Mouse (Mus musculus): Measurements from ENCODE around the gene Porcn.
A peak's percentile ranks its signal among the peaks of the same experiment; 100 is the strongest.

Gene Porcn

DNA sequence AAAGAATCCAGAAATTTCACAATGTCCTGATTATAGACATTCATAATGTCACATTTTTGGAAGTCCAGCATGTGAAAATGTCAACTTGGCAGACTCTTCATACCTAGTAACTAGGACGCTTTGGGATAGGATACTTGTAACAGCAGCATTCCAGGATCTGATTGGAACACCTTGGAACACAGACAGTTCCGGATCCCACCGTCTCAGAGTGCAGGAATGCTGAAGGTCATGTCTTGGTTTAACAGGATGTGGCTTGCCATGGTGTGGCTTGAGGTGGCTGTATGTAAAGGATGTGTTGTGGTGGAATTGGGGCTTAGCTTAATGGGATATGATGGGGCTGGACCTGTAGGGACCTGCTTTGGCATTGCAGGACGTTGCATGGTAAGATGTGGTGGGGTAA is 1.2 kb downstream of the Porcn start:
- no peak for DNase-seq

DNA sequence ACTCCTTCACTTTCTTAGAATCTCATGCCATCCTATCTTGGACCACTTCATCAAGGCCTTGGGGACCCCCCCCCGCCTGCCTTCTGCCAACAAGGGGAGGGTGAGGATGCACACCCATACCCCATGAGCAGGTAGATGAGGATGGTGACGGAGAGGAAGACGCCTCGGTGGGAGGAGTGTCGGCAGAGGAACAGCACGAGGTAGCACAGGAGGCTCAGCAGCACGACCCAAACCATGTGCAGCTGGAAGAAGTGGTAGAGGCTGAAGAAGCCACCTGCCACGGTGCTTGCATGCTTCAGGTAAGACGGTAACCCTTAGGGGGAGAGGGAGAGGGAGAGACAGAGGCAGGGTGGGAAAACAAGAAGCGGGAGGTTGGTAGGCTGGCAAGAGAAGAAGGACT is 2.2 kb downstream of the Porcn start:
- no peak for DNase-seq

DNA sequence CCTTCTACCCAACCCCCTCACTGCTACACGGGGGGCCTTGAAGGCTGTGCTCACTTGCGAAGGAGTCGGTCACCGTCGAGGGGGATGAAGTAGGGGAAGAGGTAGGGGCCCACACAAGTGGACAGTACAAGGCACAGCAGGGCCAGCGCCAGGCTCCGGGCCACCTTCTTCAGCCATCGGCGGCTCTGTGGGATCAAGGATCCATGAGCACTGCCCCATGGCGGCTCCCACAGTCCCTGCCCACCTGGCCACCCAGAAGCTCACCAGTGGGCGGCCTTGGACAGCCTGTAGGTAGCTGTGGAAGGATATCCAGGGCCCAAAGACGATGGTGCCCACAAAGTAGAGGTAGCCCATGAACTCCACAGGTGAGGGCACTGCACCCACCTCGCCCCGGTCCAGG is 3.2 kb downstream of the Porcn start:
- DNase-seq: no peak

DNA sequence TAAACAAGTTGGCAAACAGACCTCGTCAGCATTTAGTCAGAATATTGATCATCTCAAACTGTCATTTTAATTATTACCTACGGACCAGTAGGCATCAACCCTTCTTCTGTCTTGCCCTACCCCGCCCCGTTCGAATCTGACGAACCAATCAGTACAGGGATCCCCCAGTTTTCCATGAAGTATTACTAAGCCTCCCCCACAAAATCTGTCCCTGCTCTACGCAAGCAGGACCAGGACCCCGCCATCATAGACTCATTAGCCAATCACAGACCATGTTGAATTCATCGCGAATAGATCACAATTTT is 13.0 kb downstream of the Porcn start, which contains the start of gene Ebp:
Ebp (minus strand) TSS at position 94 of the 305 bp plus-strand sequence.
- DNase-seq: peak; percentile 20

DNA sequence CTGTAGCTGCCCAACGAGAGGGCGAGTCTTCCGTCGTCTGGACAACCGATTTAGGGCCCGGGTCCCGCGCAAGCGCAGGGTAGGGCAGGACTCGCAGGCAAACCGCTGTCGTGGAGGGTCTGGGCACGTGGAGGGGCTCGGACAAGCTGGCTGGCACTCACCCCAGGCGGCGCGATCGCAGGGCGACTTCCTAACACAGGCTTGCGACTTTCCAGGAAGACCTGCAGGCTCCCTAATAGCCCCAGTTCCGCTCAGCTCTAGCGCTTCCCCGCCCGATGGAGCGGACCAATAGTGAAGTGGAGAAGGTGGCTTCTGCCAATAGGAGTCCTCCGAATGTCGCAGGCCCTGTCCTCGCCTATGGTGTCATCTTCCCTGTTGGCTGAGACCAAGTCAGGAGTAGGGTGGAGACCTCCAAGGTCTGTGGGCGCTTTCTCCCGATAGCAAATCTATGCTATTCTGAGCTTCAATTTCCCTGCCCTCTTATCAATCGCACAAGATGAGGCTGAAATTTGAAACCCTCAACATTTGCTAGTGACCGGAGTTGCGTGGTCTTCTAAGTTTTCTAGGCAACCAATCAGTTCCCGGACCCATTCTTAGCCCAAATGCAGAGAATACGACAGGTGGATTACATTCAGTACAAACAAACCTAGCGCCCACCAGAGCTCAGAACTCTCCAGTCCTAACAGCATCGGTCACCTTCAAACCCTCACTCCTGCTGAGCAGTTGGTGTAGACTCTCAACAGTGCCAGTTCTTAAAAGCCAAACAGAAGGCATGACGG is 13.5 kb downstream of the Porcn start:
- peak; percentile 85 for DNase-seq

DNA sequence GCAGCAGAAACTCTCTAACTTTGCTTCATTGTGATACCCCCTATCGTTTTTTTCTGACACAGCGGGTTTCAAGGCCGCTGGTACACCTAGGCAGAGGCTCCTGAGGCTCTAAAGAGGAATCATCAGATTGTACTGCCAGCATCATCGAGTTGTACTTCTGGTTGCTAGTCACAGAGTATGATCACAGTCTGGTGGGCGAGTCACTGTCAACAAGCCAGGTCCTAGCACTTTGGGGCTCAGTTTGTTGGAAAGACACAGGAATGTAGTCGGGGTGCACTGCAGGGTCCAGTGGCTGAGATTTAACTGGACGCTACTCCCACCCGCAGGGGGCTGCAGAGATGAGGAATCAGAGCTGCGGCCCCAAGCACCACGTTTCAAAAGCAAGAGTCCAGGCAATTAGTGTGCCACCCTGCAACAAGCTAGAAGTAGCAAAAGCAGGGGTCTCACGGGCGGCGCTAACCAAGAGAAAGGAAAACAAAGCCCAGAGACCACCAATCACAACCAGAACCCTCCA is 14.1 kb downstream of the Porcn start:
- peak; percentile 9 for DNase-seq

DNA sequence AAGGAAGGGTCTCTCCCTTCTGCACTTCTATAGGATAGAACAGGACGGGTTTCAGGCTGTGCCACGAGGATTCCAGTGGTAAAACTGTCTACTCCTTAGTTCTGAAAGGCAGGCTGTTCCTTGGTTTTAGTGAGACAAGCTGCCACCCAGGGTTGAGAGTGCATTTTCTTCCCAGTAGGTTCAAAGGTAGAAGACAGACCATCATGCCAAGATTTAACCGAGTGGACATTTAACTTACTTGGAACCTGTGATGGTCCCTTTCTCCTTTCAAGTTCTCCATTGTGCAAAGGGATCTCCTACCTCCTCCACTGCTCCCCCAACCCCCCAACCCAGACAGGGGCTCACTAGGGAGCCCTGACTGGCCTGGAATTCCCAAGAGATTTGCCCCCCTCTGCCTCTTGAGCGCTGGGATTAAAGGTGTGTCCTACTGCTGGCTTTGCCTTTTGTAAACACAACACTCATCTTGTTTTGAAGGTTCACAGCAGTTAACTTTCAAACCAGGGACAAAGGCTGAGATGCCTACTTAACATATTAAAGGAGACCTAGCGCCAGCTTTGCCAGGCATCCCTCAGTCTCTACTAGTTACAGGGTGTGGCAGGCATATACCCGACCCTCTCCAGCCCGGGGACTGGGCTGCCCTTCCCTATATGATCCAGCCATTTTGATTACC is 23.3 kb downstream of the Porcn start:
- DNase-seq: peak; percentile 70

DNA sequence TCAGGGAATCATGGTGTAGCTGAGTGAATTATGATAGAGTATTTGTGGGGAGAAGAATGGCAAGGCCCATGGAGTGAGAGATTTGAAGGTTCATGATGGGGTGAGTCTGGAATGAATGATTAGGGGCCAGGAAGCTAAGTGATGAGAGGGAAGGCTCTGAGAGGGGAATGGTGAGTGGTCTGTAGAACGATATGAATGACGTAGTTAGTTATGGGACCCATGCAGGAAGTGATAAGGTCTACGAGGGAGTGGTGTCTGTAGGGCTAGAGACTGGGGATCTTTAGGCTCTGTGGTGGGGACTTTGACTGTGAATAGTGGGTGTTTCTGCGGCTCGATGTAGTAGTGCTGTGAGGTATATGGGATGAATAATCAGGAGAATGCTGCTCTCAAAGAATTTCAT is 26.7 kb downstream of the Porcn start:
- no peak for DNase-seq

DNA sequence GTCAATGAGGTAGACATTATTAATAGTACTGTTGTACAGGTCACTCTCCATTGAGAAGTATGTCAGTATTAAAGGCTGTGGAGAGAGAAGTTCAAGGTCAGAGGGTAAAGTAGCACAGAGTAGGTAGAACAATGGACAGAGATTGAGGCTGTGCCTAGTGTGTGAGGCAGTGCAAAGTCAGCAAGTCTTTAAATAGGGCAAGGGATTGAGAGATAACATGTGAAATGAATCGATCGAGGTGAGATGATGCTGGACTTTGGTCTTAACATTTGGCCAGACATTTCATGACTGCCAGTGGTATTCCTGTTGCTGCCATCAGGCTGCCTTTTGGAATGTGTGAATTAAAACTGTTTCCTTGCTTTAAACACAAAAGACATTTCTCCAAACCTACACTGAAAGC is 27.5 kb downstream of the Porcn start:
- DNase-seq: no peak

DNA sequence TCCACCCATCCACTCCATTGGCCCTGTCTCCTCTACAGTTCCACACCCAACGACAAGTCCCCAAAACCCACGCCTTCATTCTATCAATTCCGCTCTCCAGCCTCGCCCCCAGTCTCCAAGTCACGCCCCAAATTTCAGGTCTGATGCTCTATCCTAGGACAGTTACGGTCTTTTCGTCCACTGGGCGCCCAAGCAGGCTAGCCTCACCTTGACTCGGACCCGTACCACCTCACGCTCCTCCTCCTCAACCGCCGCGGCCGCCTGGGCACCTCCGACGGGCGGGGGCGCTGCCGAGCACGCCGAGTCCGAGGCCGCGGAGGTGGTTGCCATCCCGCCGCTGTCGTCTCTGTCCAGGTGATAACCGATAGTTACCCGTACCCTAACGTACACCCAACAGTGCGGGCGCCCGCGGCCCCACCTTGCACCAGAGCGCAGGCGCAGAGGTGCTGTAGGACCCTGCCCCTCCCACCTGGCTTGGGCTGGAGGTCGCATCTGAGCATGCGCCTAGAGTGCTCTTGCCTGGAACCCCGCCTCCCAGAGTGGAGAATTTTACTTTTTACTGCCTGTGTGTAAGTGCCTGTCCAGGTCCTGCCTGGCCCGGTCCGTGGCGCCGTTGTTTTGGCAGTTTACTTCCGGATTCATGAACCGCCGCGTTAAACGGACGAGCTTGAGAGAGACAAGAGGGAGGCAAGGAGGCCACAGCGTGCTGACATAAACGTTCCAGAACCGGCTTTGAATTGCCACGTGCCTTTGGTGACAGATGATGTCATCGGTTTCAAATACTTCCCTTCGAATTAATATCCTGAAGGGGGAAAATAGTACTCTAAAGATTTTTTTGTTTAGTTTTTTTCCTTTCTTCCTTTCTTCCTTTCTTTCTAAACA is 30.6 kb downstream of the Porcn start, which contains the start of gene Tbc1d25:
Tbc1d25 (minus strand) TSS at position 678 of the 882 bp plus-strand sequence.
- DNase-seq: peak; percentile 94

DNA sequence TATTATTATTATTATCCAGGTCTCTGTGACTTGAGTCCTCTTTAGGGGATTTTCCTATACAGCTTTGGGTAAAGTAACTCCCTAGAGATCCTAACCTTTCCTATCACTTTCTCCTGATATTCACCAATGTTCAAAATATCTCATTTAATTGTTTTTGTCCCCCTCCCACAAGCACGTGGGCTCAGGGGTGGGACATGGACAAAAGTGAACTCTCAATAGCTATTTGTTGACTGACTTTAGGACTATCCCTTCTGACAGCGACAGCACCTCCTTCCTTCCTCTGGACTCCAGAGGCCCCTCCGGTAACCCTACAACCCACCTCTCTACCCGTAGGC is 31.2 kb downstream of the Porcn start:
- no peak for DNase-seq

DNA sequence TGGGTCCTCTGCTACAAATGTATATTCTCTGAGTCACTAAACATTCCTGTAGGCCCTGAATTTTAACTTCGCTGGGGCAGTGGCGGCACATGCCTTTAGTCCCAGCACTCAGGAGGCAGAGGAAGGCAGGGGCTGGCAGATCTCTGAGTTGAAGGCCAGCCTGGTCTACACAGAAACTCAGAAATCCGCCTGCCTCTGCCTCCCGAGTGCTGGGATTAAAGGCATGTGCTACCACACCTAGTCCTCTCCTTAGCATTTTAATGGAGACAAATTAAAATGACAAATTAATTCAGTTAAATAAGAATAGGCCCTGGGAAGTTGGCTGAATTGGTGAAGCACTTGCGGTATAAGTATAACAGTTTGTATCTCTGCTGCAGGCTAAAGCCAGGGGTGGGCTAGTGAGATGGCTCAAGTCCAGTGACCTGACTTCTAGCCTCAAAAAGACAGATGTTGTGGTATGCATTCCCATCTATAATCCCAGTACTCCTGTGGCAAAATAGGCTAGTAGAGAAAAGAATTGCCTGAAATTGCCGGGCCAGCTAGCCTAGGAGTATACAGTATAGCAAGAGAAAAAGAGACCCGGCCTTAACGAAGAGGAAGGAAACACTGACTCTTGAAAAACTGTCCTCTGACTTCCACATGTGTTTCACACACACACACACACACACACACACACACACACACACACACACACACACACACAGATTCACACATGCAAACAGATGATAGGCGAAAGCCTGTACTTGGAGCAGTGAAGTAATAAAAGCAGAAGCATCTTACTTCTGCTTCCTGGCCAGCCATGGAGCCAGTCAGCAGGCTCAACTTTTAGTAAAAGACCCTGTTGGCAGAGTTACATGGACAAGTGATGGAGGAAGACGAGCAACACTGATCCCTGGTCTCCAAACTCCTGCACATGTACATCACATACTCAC is 38.3 kb downstream of the Porcn start:
- DNase-seq: no peak

DNA sequence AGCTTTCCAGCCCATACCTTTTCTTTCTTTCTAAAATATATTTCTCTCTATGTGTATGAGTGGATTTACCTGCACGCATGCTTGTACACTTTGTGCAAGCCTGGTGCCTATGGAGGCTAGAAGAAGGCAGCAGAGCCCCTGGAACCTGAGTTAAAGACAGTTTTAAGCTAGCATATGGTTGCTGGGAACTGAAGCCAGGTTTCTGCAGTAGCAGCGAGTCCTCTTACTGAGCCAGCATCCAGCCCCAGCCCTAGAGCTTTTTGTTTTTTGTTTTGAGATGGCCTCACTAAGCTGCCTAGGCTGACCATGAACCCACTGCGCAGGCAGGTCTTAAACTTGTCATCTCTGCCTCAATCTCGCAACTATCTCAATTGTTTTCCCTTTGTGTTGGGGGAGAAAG is 41.9 kb downstream of the Porcn start:
- DNase-seq: no peak

DNA sequence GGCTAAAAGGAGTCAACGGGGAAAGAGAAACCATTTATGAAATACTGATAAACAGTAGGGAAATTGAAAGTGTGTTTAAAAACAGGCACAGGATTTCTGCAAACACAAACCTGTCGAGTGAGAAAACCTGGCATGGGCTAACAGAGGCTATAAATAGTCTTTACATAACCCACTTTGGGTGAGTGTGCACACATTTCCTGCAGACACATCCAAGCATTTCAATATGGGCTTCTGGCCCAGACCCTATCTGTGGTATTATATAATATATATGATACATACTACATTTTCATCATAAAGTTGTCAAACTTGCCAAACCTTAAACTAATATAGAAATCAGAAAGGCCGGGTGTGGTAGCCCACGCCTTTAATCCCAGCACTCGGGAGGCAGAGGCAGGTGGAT is 43.2 kb downstream of the Porcn start:
- DNase-seq: no peak

DNA sequence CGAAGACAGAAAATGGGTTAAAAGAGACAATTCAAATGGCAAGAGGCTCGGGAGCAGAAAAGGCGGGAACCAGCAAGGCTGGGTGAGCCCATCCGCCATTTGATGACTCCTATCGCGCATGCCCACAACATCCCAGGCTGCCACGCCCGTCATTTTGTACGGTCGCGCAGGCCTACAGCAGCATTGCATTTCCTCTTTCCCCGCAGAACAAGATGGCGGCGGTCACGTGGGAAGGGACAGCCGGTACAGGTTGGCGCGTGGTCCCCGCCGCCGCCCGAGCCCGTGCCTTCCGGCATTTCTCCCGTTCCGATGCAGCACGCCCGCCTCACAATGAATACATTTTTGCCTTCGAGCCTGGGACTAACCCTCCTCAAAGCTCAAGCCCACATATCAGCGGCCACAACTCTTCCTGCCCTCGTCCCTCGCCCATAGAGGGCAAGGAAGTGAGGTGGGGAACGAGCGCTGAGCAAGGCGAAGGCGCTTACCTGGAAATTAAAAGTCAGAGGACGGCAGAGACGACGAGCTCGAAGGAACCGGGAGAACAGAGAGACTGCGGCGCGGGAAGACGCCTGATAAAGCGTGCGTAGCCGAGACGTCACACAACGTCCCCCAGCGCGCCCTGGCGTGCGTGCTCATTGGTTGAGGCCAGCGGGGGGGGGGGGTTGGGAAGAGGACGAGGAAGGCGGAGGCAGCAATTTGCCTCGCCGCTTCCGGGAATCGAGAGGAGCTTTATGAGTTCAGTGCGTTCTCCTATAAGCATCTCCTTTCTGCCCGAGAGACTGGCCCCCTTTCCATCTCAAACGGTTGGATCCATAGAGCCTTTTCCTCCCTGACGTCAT is 61.0 kb downstream of the Porcn start, which contains the start of gene Rbm3:
Rbm3 (minus strand) TSS at position 728 of the 839 bp plus-strand sequence.
- peak; percentile 88 for DNase-seq
